ENCODE assay signal across 8 mouse cellular contexts in genomic region chr11:77816003-77816402, GRCm38 (mm10). TPM values are rescaled to one million over a fixed set of nuclear protein-coding genes. Genes with fewer than 3 reads are reported as not detected.
DNase-seq lines count a peak whose midpoint lies in the region; ATAC-seq and TF ChIP-seq lines count a peak whose summit lies in the region.

No protein-coding gene starts in this region.

- 20% methylated on average over 3 of the region's 3 CpGs for WGBS in midbrain, embryonic 12.5 days
- 27% methylated on average over 3 of the region's 3 CpGs for WGBS in stomach, postnatal 0 days

- no peak overlapping the region for H3K9ac ChIP-seq in midbrain, embryonic 12.5 days (replicated peaks)
- H3K9ac ChIP-seq in stomach, postnatal 0 days (ENCODE audit: low read length) = no peak overlapping the region

- no peaks in the 10 kb centered on the region for H3K27me3 ChIP-seq in E14TG2a.4 (ENCODE audit: insufficient read depth, low read length)
- no peaks in the 10 kb centered on the region for H3K27me3 ChIP-seq in midbrain, embryonic 12.5 days
- no peaks in the 10 kb centered on the region for H3K27me3 ChIP-seq in stomach, postnatal 0 days (ENCODE audit: control insufficient read depth, insufficient read depth, low read length)

- H3K4me1 ChIP-seq in E14TG2a.4 (replicated peaks; ENCODE audit: low read depth, low read length) = peaks cover 47% of the 10 kb centered on the region
- H3K4me1 ChIP-seq in midbrain, embryonic 12.5 days = no peaks in the 10 kb centered on the region
- no peaks in the 10 kb centered on the region for H3K4me1 ChIP-seq in stomach, postnatal 0 days (replicated peaks; ENCODE audit: control insufficient read depth, insufficient read depth)

- TF ChIP-seq EP300 in stomach, postnatal 0 days (optimal IDR thresholded peaks at IDR 0.05) = no peak

- TF ChIP-seq CTCF in E14TG2a.4 (conservative IDR thresholded peaks at IDR 0.05; ENCODE audit: low read length) = peak; percentile 77
- TF ChIP-seq CTCF in stomach, postnatal 0 days (IDR thresholded peaks at IDR 0.05; ENCODE audit: low read depth) = peak; percentile 97

- H3K4me3 ChIP-seq in E14TG2a.4 (replicated peaks; ENCODE audit: low read length) = no peak overlapping the region
- no peak overlapping the region for H3K4me3 ChIP-seq in midbrain, embryonic 12.5 days
- H3K4me3 ChIP-seq in stomach, postnatal 0 days (ENCODE audit: low read depth, low read length) = no peak overlapping the region

- peaks cover 52% of the 10 kb centered on the region for H3K36me3 ChIP-seq in E14TG2a.4 (ENCODE audit: insufficient read depth, low read length)
- H3K36me3 ChIP-seq in midbrain, embryonic 12.5 days = peaks cover 41% of the 10 kb centered on the region
- H3K36me3 ChIP-seq in stomach, postnatal 0 days (ENCODE audit: control insufficient read depth, insufficient read depth, low read length) = peaks cover 6% of the 10 kb centered on the region

- no peak overlapping the region for H3K4me2 ChIP-seq in midbrain, embryonic 12.5 days (replicated peaks)
- no peak overlapping the region for H3K4me2 ChIP-seq in stomach, postnatal 0 days (replicated peaks; ENCODE audit: low read depth)

- DNase-seq in B cell, adult 2 months = peak; percentile 87
- peak; percentile 83 to 84 for DNase-seq in cerebellum, postnatal 14 days
- peak; percentile 63 to 65 for DNase-seq in heart, adult 9 months (ENCODE audit: low spot score in 2 of 2)
- peak; percentile 79 for DNase-seq in kidney, postnatal 10 days
- peak; percentile 77 for DNase-seq in stomach, postnatal 0 days (ENCODE audit: low spot score)
- no peak for DNase-seq in layer of hippocampus, adult 11-12 months (ENCODE audit: low spot score)

- H3K27ac ChIP-seq in midbrain, embryonic 12.5 days (replicated peaks) = no peak overlapping the region
- H3K27ac ChIP-seq in stomach, postnatal 0 days (replicated peaks) = no peak overlapping the region

- peaks cover 9% of the 10 kb centered on the region for H3K9me3 ChIP-seq in E14TG2a.4 (ENCODE audit: low read length)
- no peaks in the 10 kb centered on the region for H3K9me3 ChIP-seq in midbrain, embryonic 12.5 days
- H3K9me3 ChIP-seq in stomach, postnatal 0 days (ENCODE audit: control insufficient read depth, low read length) = no peaks in the 10 kb centered on the region

- ATAC-seq in midbrain, embryonic 12.5 days (ENCODE audit: low FRiP score, low read depth) = 0 out of 2 replicates have a peak, but pooled peaks have one; percentile 60
- peak; percentile 65 for ATAC-seq in stomach, postnatal 0 days (ENCODE audit: low FRiP score, low TSS enrichment)

RNA-seq across cellular contexts. Expression of gene Gm10277, which starts 28.5 kb away (rescaled TPM):
- polyA plus RNA-seq in midbrain, embryonic 12.5 days (2016; fragmentation: Nextera tagmentation; extraction: Ambion mirVana) = 2.2 and 2.8 TPM in 2 replicates
- polyA plus RNA-seq in stomach, postnatal 0 days (2015; fragmentation: Nextera tagmentation; extraction: Ambion mirVana) = 0.40 TPM in 2 replicates

RNA-seq across cellular contexts. Expression of gene Myo18a, which starts 53.0 kb away (rescaled TPM):
- 61.0 and 61.7 TPM in 2 replicates for polyA plus RNA-seq in midbrain, embryonic 12.5 days (2016; fragmentation: Nextera tagmentation; extraction: Ambion mirVana)
- polyA plus RNA-seq in stomach, postnatal 0 days (2015; fragmentation: Nextera tagmentation; extraction: Ambion mirVana) = 34.3 and 38.7 TPM in 2 replicates
